Mouse (Mus musculus): ENCODE results near the gene Nubp2. TPM values are rescaled to one million over a fixed set of nuclear protein-coding genes. Genes with fewer than 3 reads are reported as not detected.
A peak's percentile ranks its signal among the peaks of the same experiment; 100 is the strongest.

Nubp2 gene
- polyA plus RNA-seq, 1 experiment from 2014 or later = 44.1 TPM

GRCm38 (mm10) chr17:24857831-24858470, 28.2 kb downstream of the Nubp2 start:
- no peak overlapping the region for H3K4me3 ChIP-seq (replicated peaks; ENCODE audit: low read length)
- H3K27me3 ChIP-seq (ENCODE audit: control insufficient read depth, insufficient read depth, low read length) = no peaks in the 10 kb centered on the region
- no peaks in the 10 kb centered on the region for H3K4me1 ChIP-seq (ENCODE audit: control insufficient read depth, insufficient read depth, low read length)
- H3K9ac ChIP-seq (ENCODE audit: low read length) = no peak overlapping the region
- no peak overlapping the region for H3K4me2 ChIP-seq (ENCODE audit: low read depth, low read length)
- 82% methylated on average over 8 of the region's 8 CpGs for WGBS
- no peaks in the 10 kb centered on the region for H3K9me3 ChIP-seq (replicated peaks; ENCODE audit: control insufficient read depth, low read length)
- ATAC-seq (ENCODE audit: insufficient read depth, low FRiP score) = no peak
- no peak overlapping the region for H3K27ac ChIP-seq (ENCODE audit: low read length)
- H3K36me3 ChIP-seq (ENCODE audit: control insufficient read depth, insufficient read depth, low read length) = peaks cover 7% of the 10 kb centered on the region; the same call in 1 of the 2 replicates

- Histone ChIP-seq H3K4me1 (ENCODE audit: control insufficient read depth, insufficient read depth, low read length) (no peaks in the 10 kb centered on the region), H3K9ac (ENCODE audit: low read length) (no peak overlapping the region), H3K27me3 (ENCODE audit: control insufficient read depth, insufficient read depth, low read length) (no peaks in the 10 kb centered on the region), H3K27ac (ENCODE audit: low read length) (no peak overlapping the region), H3K4me3 (replicated peaks; ENCODE audit: low read length) (no peak overlapping the region), H3K9me3 (replicated peaks; ENCODE audit: control insufficient read depth, low read length) (no peaks in the 10 kb centered on the region), H3K36me3 (ENCODE audit: control insufficient read depth, insufficient read depth, low read length) (peaks cover 5% of the 10 kb centered on the region; the same call in 1 of the 2 replicates), H3K4me2 (ENCODE audit: low read depth, low read length) (no peak overlapping the region)
- WGBS = 89% methylated on average over 13 of the region's 13 CpGs
- ATAC-seq (ENCODE audit: insufficient read depth, low FRiP score) = no peak
These were observed 29.6 kb downstream of the Nubp2 start for GRCm38 (mm10) chr17:24856589-24856988.

DNA sequence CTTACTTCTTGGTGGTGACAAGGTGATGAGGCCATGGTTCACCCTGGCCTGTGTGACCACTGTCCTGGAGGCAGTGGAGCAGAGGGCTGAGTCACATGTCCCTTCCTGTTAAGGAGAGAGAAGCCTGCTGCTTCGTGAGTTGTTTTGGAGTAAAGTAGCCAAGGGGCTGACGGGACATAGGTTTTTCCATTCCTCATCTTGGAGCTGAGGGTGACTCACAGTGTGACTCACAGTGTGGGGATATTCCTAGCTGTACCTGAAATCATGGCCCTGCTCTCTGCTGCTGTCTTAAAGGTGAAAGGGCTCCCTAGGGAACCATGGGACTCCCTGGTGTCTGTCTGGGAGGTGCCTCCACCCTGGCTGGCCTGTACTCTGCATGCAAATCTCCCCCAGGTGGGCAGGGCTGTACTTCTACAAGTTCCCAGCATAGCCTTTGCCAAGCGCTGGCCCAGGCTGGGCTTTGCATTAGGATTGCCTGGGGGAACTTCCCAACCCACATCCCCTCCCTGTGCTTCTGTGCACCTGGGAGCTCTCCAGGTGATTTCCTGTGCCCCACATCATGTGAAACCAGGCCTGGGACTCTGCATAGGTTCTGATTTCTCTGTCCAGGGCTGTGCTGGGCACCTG, 30.2 kb downstream of the Nubp2 start:
- H3K9me3 ChIP-seq (replicated peaks; ENCODE audit: control insufficient read depth, low read length) = no peaks in the 10 kb centered on the region
- H3K27ac ChIP-seq (ENCODE audit: low read length) = no peak overlapping the region
- no peak for ATAC-seq (ENCODE audit: insufficient read depth, low FRiP score)
- no peak overlapping the region for H3K4me3 ChIP-seq (replicated peaks; ENCODE audit: low read length)
- WGBS = 79% methylated on average over 3 of the region's 3 CpGs
- no peaks in the 10 kb centered on the region for H3K27me3 ChIP-seq (ENCODE audit: control insufficient read depth, insufficient read depth, low read length)
- no peak overlapping the region for H3K9ac ChIP-seq (ENCODE audit: low read length)
- 0 out of 2 replicates have a peak, but pooled peaks cover under 1% of the 10 kb centered on the region for H3K36me3 ChIP-seq (ENCODE audit: control insufficient read depth, insufficient read depth, low read length)
- H3K4me2 ChIP-seq (ENCODE audit: low read depth, low read length) = no peak overlapping the region
- H3K4me1 ChIP-seq (ENCODE audit: control insufficient read depth, insufficient read depth, low read length) = peaks cover 6% of the 10 kb centered on the region

DNA sequence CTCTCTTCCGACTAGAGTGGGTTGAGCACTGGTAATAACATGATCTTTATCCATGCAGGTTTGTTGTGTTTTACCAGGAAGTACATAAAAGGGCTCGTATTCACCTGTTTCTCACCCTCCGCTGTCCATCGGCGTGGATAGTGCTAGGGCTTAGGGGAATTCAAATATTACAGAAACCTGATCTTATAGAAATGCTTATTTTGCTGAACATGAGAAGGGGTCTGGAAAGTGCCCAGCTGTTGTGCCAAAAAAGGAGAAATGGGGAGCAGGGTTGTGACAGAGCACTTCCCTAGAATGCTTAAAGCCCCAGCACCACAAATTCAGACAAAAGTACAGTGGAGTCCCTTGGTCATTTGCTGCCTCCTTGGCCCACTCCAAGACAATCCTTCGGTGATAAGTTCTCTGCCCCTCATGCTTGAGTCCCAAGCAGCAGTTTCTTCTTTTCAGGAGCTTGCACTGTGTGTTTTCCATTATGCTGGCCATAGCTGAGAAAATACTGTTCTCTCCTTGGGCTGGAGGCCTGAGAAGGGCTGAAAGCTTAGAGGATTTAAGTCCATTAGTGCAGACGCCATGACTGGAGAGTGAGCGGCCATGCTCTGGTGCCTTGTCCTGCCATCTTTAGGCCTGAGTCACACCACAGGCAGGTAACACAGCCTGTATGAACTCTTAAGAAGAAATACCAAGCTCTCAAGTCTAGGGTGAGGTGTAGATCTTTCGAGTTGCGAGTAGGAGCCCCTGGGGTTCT, 34.6 kb downstream of the Nubp2 start:
- ATAC-seq (ENCODE audit: insufficient read depth, low FRiP score) = no peak
- H3K27me3 ChIP-seq (ENCODE audit: control insufficient read depth, insufficient read depth, low read length) = no peaks in the 10 kb centered on the region
- 78% methylated on average over 10 of the region's 10 CpGs for WGBS
- peak overlapping the region; percentile 82; the same call in 1 of the 2 replicates for H3K9ac ChIP-seq (ENCODE audit: low read length)
- H3K4me1 ChIP-seq (ENCODE audit: control insufficient read depth, insufficient read depth, low read length) = peaks cover 18% of the 10 kb centered on the region
- H3K4me3 ChIP-seq (replicated peaks; ENCODE audit: low read length) = peak overlapping the region; percentile 95
- no peak overlapping the region for H3K27ac ChIP-seq (ENCODE audit: low read length)
- peak overlapping the region; percentile 83 for H3K4me2 ChIP-seq (ENCODE audit: low read depth, low read length)
- no peaks in the 10 kb centered on the region for H3K36me3 ChIP-seq (ENCODE audit: control insufficient read depth, insufficient read depth, low read length)
- H3K9me3 ChIP-seq (replicated peaks; ENCODE audit: control insufficient read depth, low read length) = no peaks in the 10 kb centered on the region

GRCm38 (mm10) chr17:24850773-24851127, 35.4 kb downstream of the Nubp2 start:
- Histone ChIP-seq H3K27ac (ENCODE audit: low read length) (peak overlapping the region; percentile 33; the same call in 1 of the 2 replicates), H3K4me3 (replicated peaks; ENCODE audit: low read length) (peak overlapping the region; percentile 95), H3K4me2 (ENCODE audit: low read depth, low read length) (peak overlapping the region; percentile 83), H3K36me3 (ENCODE audit: control insufficient read depth, insufficient read depth, low read length) (no peaks in the 10 kb centered on the region), H3K9ac (ENCODE audit: low read length) (peak overlapping the region; percentile 82), H3K9me3 (replicated peaks; ENCODE audit: control insufficient read depth, low read length) (no peaks in the 10 kb centered on the region), H3K4me1 (ENCODE audit: control insufficient read depth, insufficient read depth, low read length) (peaks cover 18% of the 10 kb centered on the region), H3K27me3 (ENCODE audit: control insufficient read depth, insufficient read depth, low read length) (no peaks in the 10 kb centered on the region)
- no peak for ATAC-seq (ENCODE audit: insufficient read depth, low FRiP score)
- 1% methylated on average over 20 of the region's 20 CpGs for WGBS

DNA sequence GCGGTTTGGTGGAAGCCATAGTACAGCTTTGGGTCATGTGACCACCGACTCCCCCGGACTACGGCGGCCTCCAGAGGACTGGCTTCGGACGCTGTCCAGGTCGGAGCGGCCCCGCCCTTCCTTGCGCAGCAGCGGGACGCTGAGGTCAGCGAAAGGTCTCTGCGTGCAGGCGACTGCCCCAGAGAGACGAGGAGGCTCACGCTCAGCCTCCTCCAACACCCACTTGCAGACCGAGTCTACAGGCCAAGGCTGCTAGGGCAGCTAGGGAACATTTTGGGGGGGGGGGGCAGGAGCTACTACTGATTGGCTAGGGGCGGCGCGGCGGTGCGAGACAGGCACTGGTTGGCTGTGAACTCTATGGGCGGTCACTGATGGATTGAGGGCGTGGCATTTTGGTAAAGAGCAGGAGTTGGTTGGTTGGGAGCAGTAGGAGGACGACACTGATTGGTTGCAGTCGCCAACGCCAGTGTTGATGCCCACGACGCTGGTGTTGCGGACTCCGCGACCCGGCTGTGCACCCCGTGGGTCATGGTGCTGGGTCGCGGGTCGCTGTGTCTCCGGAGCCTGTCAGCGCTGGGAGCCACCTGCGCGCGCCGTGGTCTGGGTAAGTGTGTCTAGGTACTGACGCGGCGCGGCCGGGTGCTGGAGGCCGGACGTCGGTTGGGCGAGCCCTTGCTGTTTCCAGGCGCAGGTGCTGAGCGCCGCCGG, 35.9 kb downstream of the Nubp2 start, which contains the start of gene Fahd1:
Fahd1 (minus strand) TSS at position 300 of the 708 bp plus-strand sequence.
- Histone ChIP-seq H3K36me3 (ENCODE audit: control insufficient read depth, insufficient read depth, low read length) (no peaks in the 10 kb centered on the region), H3K4me3 (replicated peaks; ENCODE audit: low read length) (peak within 1 kb of the TSS; percentile 95), H3K9ac (ENCODE audit: low read length) (peak within 1 kb of the TSS; percentile 82), H3K9me3 (replicated peaks; ENCODE audit: control insufficient read depth, low read length) (no peaks in the 10 kb centered on the region), H3K4me2 (ENCODE audit: low read depth, low read length) (peak within 1 kb of the TSS; percentile 83), H3K4me1 (ENCODE audit: control insufficient read depth, insufficient read depth, low read length) (peaks cover 18% of the 10 kb centered on the region), H3K27ac (ENCODE audit: low read length) (peak within 1 kb of the TSS; percentile 97), H3K27me3 (ENCODE audit: control insufficient read depth, insufficient read depth, low read length) (no peaks in the 10 kb centered on the region)
- under 1% methylated on average over 58 of the region's 58 CpGs for WGBS
- peak; percentile 99 for ATAC-seq (ENCODE audit: insufficient read depth, low FRiP score)

- peak overlapping the region; percentile 97 for H3K27ac ChIP-seq (ENCODE audit: low read length)
- no peaks in the 10 kb centered on the region for H3K36me3 ChIP-seq (ENCODE audit: control insufficient read depth, insufficient read depth, low read length)
- H3K4me2 ChIP-seq (ENCODE audit: low read depth, low read length) = peak overlapping the region; percentile 68
- peak overlapping the region; percentile 82 for H3K9ac ChIP-seq (ENCODE audit: low read length)
- peak; percentile 42 for ATAC-seq (ENCODE audit: insufficient read depth, low FRiP score)
- H3K4me1 ChIP-seq (ENCODE audit: control insufficient read depth, insufficient read depth, low read length) = peaks cover 18% of the 10 kb centered on the region
- 0% methylated on average over 21 of the region's 21 CpGs for WGBS
- peak overlapping the region; percentile 95 for H3K4me3 ChIP-seq (replicated peaks; ENCODE audit: low read length)
- no peaks in the 10 kb centered on the region for H3K27me3 ChIP-seq (ENCODE audit: control insufficient read depth, insufficient read depth, low read length)
- no peaks in the 10 kb centered on the region for H3K9me3 ChIP-seq (replicated peaks; ENCODE audit: control insufficient read depth, low read length)
These were observed 36.5 kb downstream of the Nubp2 start for GRCm38 (mm10) chr17:24849733-24850064.

DNA sequence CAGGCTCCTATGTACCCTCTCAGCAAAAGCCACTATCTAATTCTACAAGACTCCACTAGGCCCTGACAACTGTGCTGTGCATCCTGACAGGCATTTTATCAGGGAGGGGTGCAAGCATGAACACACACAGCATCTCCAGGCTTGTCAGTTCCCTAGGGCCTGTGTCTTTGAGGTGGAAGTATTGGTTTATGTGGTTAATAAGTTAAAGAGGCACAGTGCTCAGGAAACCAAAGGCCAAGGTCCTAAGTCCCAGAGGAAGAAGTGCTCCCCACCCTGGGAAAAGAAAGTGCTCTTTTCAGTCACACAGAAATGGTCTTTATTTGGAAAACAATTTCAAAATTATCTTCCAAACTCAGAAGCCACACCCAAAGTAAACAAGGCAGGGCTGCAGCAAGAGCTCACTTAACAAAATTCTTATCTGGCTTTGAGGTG, 37.5 kb downstream of the Nubp2 start:
- peak overlapping the region; percentile 5 for H3K27ac ChIP-seq (ENCODE audit: low read length)

More for the DNA sequence above, 37.5 kb downstream of the Nubp2 start:
- Histone ChIP-seq H3K36me3 (ENCODE audit: control insufficient read depth, insufficient read depth, low read length) (no peaks in the 10 kb centered on the region), H3K9ac (ENCODE audit: low read length) (peak overlapping the region; percentile 48; the same call in 1 of the 2 replicates), H3K27me3 (ENCODE audit: control insufficient read depth, insufficient read depth, low read length) (no peaks in the 10 kb centered on the region), H3K4me3 (replicated peaks; ENCODE audit: low read length) (peak overlapping the region; percentile 21), H3K9me3 (replicated peaks; ENCODE audit: control insufficient read depth, low read length) (no peaks in the 10 kb centered on the region), H3K4me1 (ENCODE audit: control insufficient read depth, insufficient read depth, low read length) (peaks cover 18% of the 10 kb centered on the region), H3K4me2 (ENCODE audit: low read depth, low read length) (peak overlapping the region; percentile 68)
- ATAC-seq (ENCODE audit: insufficient read depth, low FRiP score) = no peak
